Mouse (Mus musculus): ENCODE measurements around the gene Xpr1. TPM values are rescaled to one million over a fixed set of nuclear protein-coding genes. Genes with fewer than 3 reads are reported as not detected.
"Not testable (repeated sequence)": the region's sequence is repeated elsewhere in the genome, so short reads cannot be mapped to it uniquely, and the experiment has no call there.

The Xpr1 gene
- polyA plus RNA-seq, 1 experiment from 2014 or later: 14.1 TPM

GRCm38 (mm10) chr1:155297615-155298014, 119.6 kb downstream of the Xpr1 start:
- 93% methylated on average over 5 of the region's 5 CpGs for WGBS
- Histone ChIP-seq H3K36me3 (peaks cover 3% of the 10 kb centered on the region; the same call in 1 of the 2 replicates), H3K27ac (no peak overlapping the region), H3K4me1 (replicated peaks) (0 out of 2 replicates have a peak, but pooled peaks cover 2% of the 10 kb centered on the region), H3K9me3 (no peaks in the 10 kb centered on the region), H3K4me3 (no peak overlapping the region), H3K27me3 (ENCODE audit: insufficient read depth, poor library complexity, severe bottlenecking) (no peaks in the 10 kb centered on the region)
- no peak for DNase-seq (ENCODE audit: low spot score)

GRCm38 (mm10) chr1:155297203-155297602, 120.0 kb downstream of the Xpr1 start:
- no peaks in the 10 kb centered on the region for H3K27me3 ChIP-seq (ENCODE audit: insufficient read depth, poor library complexity, severe bottlenecking)
- WGBS: 88% methylated on average over 2 of the region's 2 CpGs
- peaks cover 3% of the 10 kb centered on the region; the same call in 1 of the 2 replicates for H3K36me3 ChIP-seq

DNA sequence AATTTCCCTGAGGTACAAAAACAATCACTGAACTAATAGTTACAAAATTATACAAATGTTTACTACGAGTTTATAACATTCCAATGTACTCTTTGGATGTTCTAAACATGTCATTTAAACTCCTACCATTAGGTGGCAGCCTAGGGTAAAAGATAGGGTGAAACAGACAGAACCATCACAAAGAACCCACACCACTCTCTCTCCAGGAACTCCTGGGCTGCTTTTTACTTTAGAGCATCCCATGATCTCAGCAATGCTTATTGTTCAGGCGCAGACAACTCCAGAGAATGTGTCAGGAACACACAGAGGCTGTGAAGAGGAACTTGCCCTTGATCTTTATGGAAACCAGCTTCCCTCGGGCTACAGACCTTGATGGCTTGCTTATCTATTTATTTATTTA, 123.8 kb downstream of the Xpr1 start:
- peaks cover 26% of the 10 kb centered on the region for H3K36me3 ChIP-seq
- no peaks in the 10 kb centered on the region for H3K9me3 ChIP-seq
- no peak overlapping the region for H3K4me3 ChIP-seq
- 0 out of 2 replicates have a peak, but pooled peaks cover 2% of the 10 kb centered on the region for H3K4me1 ChIP-seq (replicated peaks)
- peak; percentile 34 for DNase-seq (ENCODE audit: low spot score)
- no peak overlapping the region for H3K27ac ChIP-seq
- WGBS: 20% methylated on average over 3 of the region's 3 CpGs
- H3K27me3 ChIP-seq (ENCODE audit: insufficient read depth, poor library complexity, severe bottlenecking): no peaks in the 10 kb centered on the region

More at GRCm38 (mm10) chr1:155297203-155297602, 120.0 kb downstream of the Xpr1 start:
- Histone ChIP-seq H3K4me3 (no peak overlapping the region), H3K4me1 (replicated peaks) (0 out of 2 replicates have a peak, but pooled peaks cover 2% of the 10 kb centered on the region), H3K9me3 (no peaks in the 10 kb centered on the region), H3K27ac (no peak overlapping the region)
- DNase-seq (ENCODE audit: low spot score): no peak

DNA sequence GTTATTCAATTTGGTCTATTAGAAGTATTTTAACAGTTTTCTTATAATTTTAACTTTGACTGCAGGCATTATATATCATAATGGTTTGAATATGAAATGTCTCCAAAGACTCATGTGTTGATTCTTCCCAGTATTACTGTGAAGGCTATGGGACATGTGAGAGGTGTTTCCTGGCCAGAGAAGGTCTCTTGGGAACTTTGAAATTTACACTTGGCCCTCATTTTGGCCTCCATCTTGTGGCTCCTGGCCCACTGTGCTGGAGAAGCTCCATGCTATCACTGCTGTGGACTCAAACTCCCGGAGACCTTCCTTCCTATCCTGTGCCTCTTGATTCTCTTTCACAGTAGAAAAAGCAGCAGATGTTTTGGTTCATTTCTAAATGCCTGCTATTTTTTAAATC, 127.8 kb downstream of the Xpr1 start:
- no peaks in the 10 kb centered on the region for H3K9me3 ChIP-seq
- H3K36me3 ChIP-seq: peaks cover 45% of the 10 kb centered on the region
- H3K4me3 ChIP-seq: no peak overlapping the region
- 0 out of 2 replicates have a peak, but pooled peaks cover 2% of the 10 kb centered on the region for H3K4me1 ChIP-seq (replicated peaks)
- H3K27me3 ChIP-seq (ENCODE audit: insufficient read depth, poor library complexity, severe bottlenecking): no peaks in the 10 kb centered on the region
- 98% methylated on average over 1 of the region's 1 CpGs for WGBS
- DNase-seq (ENCODE audit: low spot score): no peak
- H3K27ac ChIP-seq: no peak overlapping the region

DNA sequence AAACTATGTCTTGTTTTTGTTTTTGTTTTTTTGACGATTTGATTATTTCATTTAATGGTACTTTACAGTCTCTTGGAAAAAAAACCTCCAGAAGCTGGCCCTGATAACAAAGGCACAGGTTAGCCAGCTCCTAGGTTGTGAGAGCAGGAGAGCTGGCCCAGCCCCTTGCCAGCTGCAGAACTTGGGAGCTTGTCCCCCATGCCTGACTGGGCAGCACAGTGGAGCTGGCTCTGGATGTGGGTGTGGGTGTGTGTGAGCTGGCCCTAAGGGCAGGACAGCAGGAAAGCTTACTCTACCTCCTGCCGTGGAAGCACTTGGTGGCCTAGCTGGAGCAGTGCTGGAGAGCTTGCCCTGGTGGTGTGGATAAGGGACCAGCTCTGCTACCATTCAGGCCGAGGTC, 129.2 kb downstream of the Xpr1 start:
- H3K4me3 ChIP-seq: no peak overlapping the region
- H3K27me3 ChIP-seq (ENCODE audit: insufficient read depth, poor library complexity, severe bottlenecking): no peaks in the 10 kb centered on the region
- H3K36me3 ChIP-seq: peaks cover 51% of the 10 kb centered on the region
- DNase-seq (ENCODE audit: low spot score): no peak
- 82% methylated on average over 3 of the region's 3 CpGs for WGBS
- H3K27ac ChIP-seq: no peak overlapping the region
- H3K9me3 ChIP-seq: no peaks in the 10 kb centered on the region
- H3K4me1 ChIP-seq (replicated peaks): no peaks in the 10 kb centered on the region

DNA sequence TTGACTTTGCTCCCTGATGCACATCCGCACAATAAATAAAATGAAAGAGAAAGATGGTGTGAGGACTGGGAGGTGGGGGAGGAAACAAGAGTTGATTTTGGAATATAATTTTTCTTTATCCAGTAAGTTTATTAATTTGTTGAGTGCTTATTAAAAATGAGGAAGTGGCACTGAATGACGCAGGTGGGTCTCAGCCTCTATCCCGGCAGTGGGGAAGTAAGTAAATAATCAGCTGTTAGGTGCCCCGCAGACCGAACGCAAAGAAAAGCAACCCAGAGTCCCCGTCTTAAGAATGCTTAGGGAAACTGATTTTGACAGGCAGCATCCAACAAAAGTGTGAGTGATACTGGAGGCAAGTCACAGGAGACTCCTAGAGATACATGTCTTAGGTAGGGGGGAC, 133.4 kb downstream of the Xpr1 start:
- Histone ChIP-seq H3K27me3 (ENCODE audit: insufficient read depth, poor library complexity, severe bottlenecking) (no peaks in the 10 kb centered on the region), H3K27ac (no peak overlapping the region), H3K36me3 (peaks cover 33% of the 10 kb centered on the region), H3K4me3 (no peak overlapping the region), H3K9me3 (no peaks in the 10 kb centered on the region), H3K4me1 (replicated peaks) (peaks cover 9% of the 10 kb centered on the region)
- 91% methylated on average over 7 of the region's 7 CpGs for WGBS
- no peak for DNase-seq (ENCODE audit: low spot score)

DNA sequence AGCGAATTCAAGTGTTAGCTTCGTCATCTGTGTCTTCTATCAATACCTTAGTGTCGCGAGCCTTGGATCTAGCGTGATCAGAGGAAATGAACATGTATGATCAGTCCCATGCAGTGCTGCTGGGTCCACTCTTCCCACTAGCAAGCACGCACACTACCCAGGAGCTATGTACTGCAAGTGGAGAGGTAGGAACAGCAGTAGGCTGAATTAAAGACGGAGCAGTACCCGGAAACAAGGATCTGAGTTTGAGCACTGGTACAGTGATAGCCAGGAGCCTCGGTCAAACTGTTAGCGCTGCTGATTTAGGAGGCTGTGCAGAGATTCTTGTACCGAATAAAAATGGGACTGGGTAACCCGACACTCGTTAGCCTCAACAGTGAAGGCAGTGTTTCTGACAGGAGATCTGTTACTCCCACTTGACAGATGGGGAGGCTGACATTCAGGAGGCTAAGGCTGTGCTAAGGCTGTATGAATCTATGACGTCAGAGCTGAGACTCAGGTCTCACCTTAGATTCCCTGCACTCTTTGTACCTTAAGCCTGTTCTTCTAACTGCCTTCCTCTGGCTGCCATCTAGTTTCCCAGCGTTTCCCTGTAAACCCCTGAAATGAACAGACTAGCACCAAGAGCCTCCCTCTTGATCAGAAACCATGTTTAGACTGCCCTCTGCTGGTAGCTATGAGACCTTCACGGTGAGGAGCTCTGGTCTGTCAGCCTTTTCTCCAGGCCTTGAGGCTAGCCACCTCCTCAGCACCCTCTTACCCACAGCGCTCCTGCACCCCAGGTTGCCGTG, 136.0 kb downstream of the Xpr1 start:
- no peaks in the 10 kb centered on the region for H3K27me3 ChIP-seq (ENCODE audit: insufficient read depth, poor library complexity, severe bottlenecking)
- no peaks in the 10 kb centered on the region for H3K9me3 ChIP-seq
- peak; percentile 72 for DNase-seq (ENCODE audit: low spot score)
- WGBS: 59% methylated on average over 18 of the region's 18 CpGs
- H3K27ac ChIP-seq: peak overlapping the region; percentile 40; the same call in 1 of the 2 replicates
- H3K4me1 ChIP-seq (replicated peaks): peaks cover 11% of the 10 kb centered on the region
- peaks cover 11% of the 10 kb centered on the region for H3K36me3 ChIP-seq
- no peak overlapping the region for H3K4me3 ChIP-seq

DNA sequence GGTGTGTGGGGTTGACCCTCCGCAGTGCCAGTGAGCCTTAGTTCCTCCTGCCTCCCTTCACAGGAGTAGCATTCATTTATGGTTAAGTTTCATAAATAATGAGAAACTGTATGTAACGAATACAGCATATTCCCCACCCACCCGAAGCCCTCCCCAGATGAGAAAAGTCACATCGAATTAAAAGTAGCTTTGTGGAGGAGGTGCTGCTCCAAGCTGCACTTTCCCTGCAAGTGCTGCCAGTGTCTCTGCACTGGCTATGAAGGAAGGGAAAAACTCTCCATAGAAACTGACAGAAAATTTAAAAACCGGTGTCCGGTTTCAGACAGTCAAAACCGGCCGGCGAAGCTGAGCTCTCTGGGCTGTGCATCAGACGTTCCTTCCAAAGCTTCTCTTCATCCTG, 136.9 kb downstream of the Xpr1 start:
- no peaks in the 10 kb centered on the region for H3K9me3 ChIP-seq
- H3K36me3 ChIP-seq: peaks cover 8% of the 10 kb centered on the region
- no peak for DNase-seq (ENCODE audit: low spot score)
- no peak overlapping the region for H3K27ac ChIP-seq
- H3K4me3 ChIP-seq: no peak overlapping the region
- peaks cover 11% of the 10 kb centered on the region for H3K4me1 ChIP-seq (replicated peaks)
- no peaks in the 10 kb centered on the region for H3K27me3 ChIP-seq (ENCODE audit: insufficient read depth, poor library complexity, severe bottlenecking)
- 78% methylated on average over 10 of the region's 10 CpGs for WGBS

GRCm38 (mm10) chr1:155276381-155277033, 140.7 kb downstream of the Xpr1 start:
- 80% methylated on average over 13 of the region's 13 CpGs for WGBS
- no peak overlapping the region for H3K4me3 ChIP-seq
- peaks cover 10% of the 10 kb centered on the region for H3K4me1 ChIP-seq (replicated peaks)
- no peak overlapping the region for H3K27ac ChIP-seq
- DNase-seq (ENCODE audit: low spot score): no peak
- no peaks in the 10 kb centered on the region for H3K9me3 ChIP-seq
- H3K36me3 ChIP-seq: no peaks in the 10 kb centered on the region
- no peaks in the 10 kb centered on the region for H3K27me3 ChIP-seq (ENCODE audit: insufficient read depth, poor library complexity, severe bottlenecking)

DNA sequence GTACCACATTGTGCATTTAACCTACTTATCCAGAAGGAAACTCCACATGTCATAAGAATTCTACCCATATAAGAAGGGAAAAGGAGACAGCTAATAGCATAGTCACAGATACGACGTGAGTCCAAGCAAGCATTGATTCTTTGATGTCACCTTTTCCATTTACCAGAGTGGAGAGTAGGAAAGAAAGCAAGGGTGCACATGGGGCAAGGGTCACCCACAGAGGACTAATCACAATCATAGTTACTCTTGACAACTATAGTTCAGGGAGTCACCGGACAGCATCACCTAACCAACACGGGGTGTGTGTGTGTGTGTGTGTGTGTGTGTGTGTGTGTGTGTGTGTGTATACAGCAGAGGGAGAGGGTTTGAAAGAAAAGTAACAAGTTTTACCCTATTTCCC, 141.4 kb downstream of the Xpr1 start:
- H3K36me3 ChIP-seq: no peaks in the 10 kb centered on the region
- peaks cover 3% of the 10 kb centered on the region for H3K4me1 ChIP-seq (replicated peaks)
- no peak for DNase-seq (ENCODE audit: low spot score)
- H3K27ac ChIP-seq: no peak overlapping the region
- 80% methylated on average over 4 of the region's 4 CpGs for WGBS
- no peak overlapping the region for H3K4me3 ChIP-seq
- H3K9me3 ChIP-seq: no peaks in the 10 kb centered on the region
- H3K27me3 ChIP-seq (ENCODE audit: insufficient read depth, poor library complexity, severe bottlenecking): no peaks in the 10 kb centered on the region

- Histone ChIP-seq H3K27ac (no peak overlapping the region), H3K9me3 (no peaks in the 10 kb centered on the region), H3K4me1 (replicated peaks) (0 out of 2 replicates have a peak, but pooled peaks cover 2% of the 10 kb centered on the region), H3K4me3 (no peak overlapping the region), H3K27me3 (ENCODE audit: insufficient read depth, poor library complexity, severe bottlenecking) (no peaks in the 10 kb centered on the region), H3K36me3 (no peaks in the 10 kb centered on the region)
- no peak for DNase-seq (ENCODE audit: low spot score)
- 82% methylated on average over 3 of the region's 3 CpGs for WGBS
Observed at GRCm38 (mm10) chr1:155274976-155275375, 142.2 kb downstream of the Xpr1 start.

DNA sequence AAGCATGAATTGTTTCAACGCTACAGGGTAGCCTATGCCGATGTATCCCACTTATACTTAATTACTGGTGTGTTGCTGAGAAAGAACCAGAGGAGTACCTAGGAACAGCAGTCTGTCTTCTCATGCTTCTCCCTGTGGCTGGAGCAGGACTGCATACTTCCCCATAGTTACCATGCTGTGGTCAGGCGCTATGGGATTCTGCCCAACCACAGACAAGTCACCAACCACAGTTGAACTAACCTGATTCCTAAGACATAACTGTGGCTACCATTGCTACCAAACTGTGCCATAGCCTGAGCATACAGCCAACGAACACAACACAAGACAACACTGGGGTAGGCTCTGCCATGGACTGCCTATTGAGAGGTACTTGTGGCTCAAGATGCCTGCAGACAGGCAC, 144.3 kb downstream of the Xpr1 start:
- Histone ChIP-seq H3K27me3 (ENCODE audit: insufficient read depth, poor library complexity, severe bottlenecking) (no peaks in the 10 kb centered on the region), H3K36me3 (no peaks in the 10 kb centered on the region), H3K4me3 (no peak overlapping the region), H3K9me3 (no peaks in the 10 kb centered on the region), H3K27ac (no peak overlapping the region), H3K4me1 (replicated peaks) (0 out of 2 replicates have a peak, but pooled peaks cover 2% of the 10 kb centered on the region)
- no peak for DNase-seq (ENCODE audit: low spot score)
- 90% methylated on average over 4 of the region's 4 CpGs for WGBS

DNA sequence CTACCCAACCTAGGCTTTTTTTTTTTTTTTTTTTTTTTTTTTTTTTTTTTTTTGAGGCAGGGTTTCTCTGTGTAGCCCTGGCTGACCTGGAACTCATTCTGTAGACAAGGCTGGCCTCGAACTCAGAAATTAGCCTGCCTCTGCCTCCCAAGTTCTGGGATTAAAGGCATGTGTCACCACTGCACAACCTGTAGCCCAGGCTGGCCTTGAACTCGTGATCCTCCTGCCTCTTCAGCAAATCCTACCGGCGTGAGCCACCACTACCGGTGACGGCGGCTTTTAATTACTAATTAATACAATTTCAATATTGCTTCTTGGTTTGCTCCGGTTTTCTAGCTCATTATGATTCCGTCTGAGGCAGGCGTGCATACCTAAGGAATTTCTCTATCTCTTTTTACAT, 154.7 kb downstream of the Xpr1 start:
- not testable (repeated sequence) for H3K4me1 ChIP-seq (replicated peaks); H3K9me3 ChIP-seq; H3K27ac ChIP-seq; H3K4me3 ChIP-seq; H3K27me3 ChIP-seq (ENCODE audit: insufficient read depth, poor library complexity, severe bottlenecking); H3K36me3 ChIP-seq; DNase-seq (ENCODE audit: low spot score)
- WGBS: 96% methylated on average over 10 of the region's 10 CpGs

Data from hindbrain, embryonic 10.5 days (tissue).